Mouse (Mus musculus): ENCODE data around the gene Zbtb16. TPM values are rescaled to one million over a fixed set of nuclear protein-coding genes. Genes with fewer than 3 reads are reported as not detected.

The Zbtb16 gene
- total and polyA plus RNA-seq, 3 experiments: 0.34 to 3.0 (median 0.90) TPM

DNA sequence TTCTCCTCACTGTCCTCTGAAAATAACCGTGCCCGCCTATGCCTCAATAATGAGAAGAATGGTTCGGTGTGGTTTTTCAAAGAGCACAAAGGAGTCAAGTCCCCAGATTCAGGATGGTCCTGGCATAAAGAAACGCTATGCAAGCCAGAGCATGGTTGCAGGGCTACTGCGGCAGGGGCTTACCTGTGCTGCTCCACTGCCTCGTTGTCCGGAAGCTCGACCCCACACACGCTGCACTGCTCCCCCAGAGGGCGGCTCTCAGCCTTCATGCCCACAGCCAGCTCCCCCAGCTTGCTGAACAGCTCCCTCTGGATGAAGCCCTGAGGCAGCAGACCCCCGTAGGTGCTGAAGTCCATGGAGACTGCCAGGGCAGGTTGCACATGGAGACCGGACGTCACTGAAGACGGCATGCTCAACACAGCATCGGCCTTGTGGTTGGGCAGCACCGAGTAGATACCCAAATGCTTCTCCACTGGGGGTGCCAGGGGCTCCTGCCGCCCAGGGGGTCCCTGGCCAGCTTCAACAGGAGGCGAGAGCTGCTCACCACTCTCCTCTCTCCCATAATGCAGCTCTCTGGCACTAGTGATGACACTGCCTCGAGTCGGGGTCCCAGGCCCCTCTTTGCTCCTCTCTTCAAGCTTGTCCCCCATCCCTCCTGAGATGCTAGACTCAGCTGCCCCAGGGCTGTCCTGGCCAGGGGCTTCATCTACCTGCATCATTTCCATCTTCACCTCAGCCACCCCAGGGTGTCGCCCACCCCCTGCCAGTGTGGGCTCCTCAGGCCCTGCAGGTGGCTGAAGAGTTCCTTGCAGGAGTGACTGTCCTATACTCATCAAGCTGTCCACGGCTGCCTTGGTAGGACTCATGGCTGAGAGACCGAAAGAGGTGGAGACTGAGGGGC is 4.2 kb downstream of the Zbtb16 start:
- Histone ChIP-seq H3K36me3 (replicated peaks in 1 of 2; ENCODE audit: control insufficient read depth in 1 of 2, insufficient read depth in 1 of 2, low read length in 1 of 2) (no peaks in the 10 kb centered on the region), H3K9me3 (replicated peaks; ENCODE audit: low read length) (peaks cover 20% of the 10 kb centered on the region), H3K9ac (ENCODE audit: insufficient read depth, low read depth) (no peak overlapping the region), H3K27ac (ENCODE audit: insufficient read depth, low read depth) (no peak overlapping the region), H3K4me2 (ENCODE audit: insufficient read depth, low read depth, poor library complexity, severe bottlenecking) (no peak overlapping the region), H3K4me3 (replicated peaks in 1 of 3; ENCODE audit: low read depth in 2 of 3, low read length in 2 of 3, poor library complexity in 1 of 3) (no peak overlapping the region), H3K4me1 (ENCODE audit: control insufficient read depth in 1 of 2, insufficient read depth in 2 of 2) (peaks cover 0 to 6% of the 10 kb centered on the region in 2 experiments; a peak in 2 of 4 replicates), H3K27me3 (replicated peaks) (no peaks in the 10 kb centered on the region), H3K79me2 (replicated peaks; ENCODE audit: control insufficient read depth, extremely low read depth, insufficient read depth, poor library complexity, severe bottlenecking) (no peaks in the 10 kb centered on the region)
- DNase-seq (ENCODE audit: extremely low read depth): no peak
- no peak for TF ChIP-seq CTCF (conservative IDR thresholded peaks at IDR 0.05 in 1 of 2, IDR thresholded peaks at IDR 0.05 in 1 of 2; ENCODE audit: low read depth in 2 of 2, low read length in 2 of 2)
- in situ Hi-C loops (cut with MboI; ENCODE audit: low pct_ligation_motif_present, low pct_unique_long_range_greater_than_20kb, low sequenced_read_pairs): no loop called here
- dilution Hi-C loops (cut with MboI; ENCODE audit: extremely low pct_ligation_motif_present, extremely low pct_unique_long_range_greater_than_20kb, low sequenced_read_pairs): no loop called here

DNA sequence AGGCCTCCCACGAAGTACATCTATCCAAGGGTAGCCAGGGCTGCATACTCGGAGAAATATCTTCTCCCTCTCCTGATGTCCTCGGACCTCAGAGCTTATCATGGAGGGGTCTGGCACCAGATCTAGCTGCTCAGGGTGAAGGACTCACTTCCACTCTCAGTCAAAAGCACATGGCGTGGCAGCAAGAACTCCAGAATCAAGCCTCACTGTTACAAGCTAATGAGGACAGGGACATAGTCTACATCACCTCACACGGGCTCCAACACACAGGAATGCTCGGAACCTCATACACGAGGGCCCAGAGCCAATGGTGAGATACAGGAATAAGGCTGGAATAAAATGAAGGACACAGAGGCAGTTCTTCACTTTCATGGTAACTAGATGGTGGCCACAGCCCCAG is 7.2 kb downstream of the Zbtb16 start:
- no peak overlapping the region for H3K9ac ChIP-seq (ENCODE audit: insufficient read depth, low read depth)
- peaks cover 15 to 33% of the 10 kb centered on the region in 2 experiments for H3K4me1 ChIP-seq (ENCODE audit: control insufficient read depth in 1 of 2, insufficient read depth in 2 of 2)
- TF ChIP-seq RAD21 (IDR thresholded peaks at IDR 0.05; ENCODE audit: low read depth, low read length): no peak
- no peak for TF ChIP-seq TBP (conservative IDR thresholded peaks at IDR 0.05; ENCODE audit: low read depth, low read length)
- no peak for TF ChIP-seq USF1 (IDR thresholded peaks at IDR 0.05; ENCODE audit: low read depth, low read length)
- TF ChIP-seq UBTF (IDR thresholded peaks at IDR 0.05; ENCODE audit: low read depth, low read length): no peak
- no peak for TF ChIP-seq IRF4 (IDR thresholded peaks at IDR 0.05; ENCODE audit: low read depth, low read length)
- no peak for TF ChIP-seq EP300 (IDR thresholded peaks at IDR 0.05; ENCODE audit: low read length)
- H3K4me2 ChIP-seq (ENCODE audit: insufficient read depth, low read depth, poor library complexity, severe bottlenecking): no peak overlapping the region
- H3K4me3 ChIP-seq (replicated peaks in 1 of 3; ENCODE audit: low read depth in 2 of 3, low read length in 2 of 3, poor library complexity in 1 of 3): no peak overlapping the region
- dilution Hi-C loops (cut with MboI; ENCODE audit: extremely low pct_ligation_motif_present, extremely low pct_unique_long_range_greater_than_20kb, low sequenced_read_pairs): no loop called here
- in situ Hi-C loops (cut with MboI; ENCODE audit: low pct_ligation_motif_present, low pct_unique_long_range_greater_than_20kb, low sequenced_read_pairs): no loop called here
- no peak for DNase-seq (ENCODE audit: extremely low read depth)
- no peaks in the 10 kb centered on the region for H3K36me3 ChIP-seq (replicated peaks in 1 of 2; ENCODE audit: control insufficient read depth in 1 of 2, insufficient read depth in 1 of 2, low read length in 1 of 2)
- H3K79me2 ChIP-seq (replicated peaks; ENCODE audit: control insufficient read depth, extremely low read depth, insufficient read depth, poor library complexity, severe bottlenecking): no peaks in the 10 kb centered on the region
- H3K9me3 ChIP-seq (replicated peaks; ENCODE audit: low read length): no peaks in the 10 kb centered on the region
- no peaks in the 10 kb centered on the region for H3K27me3 ChIP-seq (replicated peaks)
- H3K27ac ChIP-seq (ENCODE audit: insufficient read depth, low read depth): no peak overlapping the region

DNA sequence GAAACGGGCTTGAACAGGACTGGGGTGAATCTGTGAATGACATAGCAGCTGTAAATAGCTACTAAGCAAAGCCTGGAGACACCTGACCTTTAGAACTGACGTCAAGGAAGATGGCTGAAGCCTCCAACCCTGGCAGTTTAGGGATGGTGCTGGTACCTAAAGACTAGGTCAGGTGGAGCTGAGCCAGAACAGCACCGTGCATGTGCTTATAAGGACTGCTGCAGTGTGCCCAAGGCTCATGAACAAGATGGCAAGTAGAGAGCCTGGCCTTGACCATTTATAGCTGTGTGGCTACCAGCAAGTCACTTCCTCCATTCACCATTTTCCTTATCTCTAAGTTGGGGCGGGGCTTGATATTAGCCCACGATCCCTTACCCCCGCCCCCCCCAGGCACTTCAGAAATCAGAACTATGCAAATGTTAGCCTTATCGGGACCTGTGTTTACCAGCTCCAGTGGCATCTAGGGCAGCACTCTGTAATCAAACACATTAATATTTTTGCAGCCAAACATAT is 9.6 kb downstream of the Zbtb16 start:
- dilution Hi-C loops (cut with MboI; ENCODE audit: extremely low pct_ligation_motif_present, extremely low pct_unique_long_range_greater_than_20kb, low sequenced_read_pairs) (no loop called here), in situ Hi-C loops (cut with MboI; ENCODE audit: low pct_ligation_motif_present, low pct_unique_long_range_greater_than_20kb, low sequenced_read_pairs) (no loop called here)
- Histone ChIP-seq H3K27ac (ENCODE audit: insufficient read depth, low read depth) (no peak overlapping the region), H3K36me3 (replicated peaks in 1 of 2; ENCODE audit: control insufficient read depth in 1 of 2, insufficient read depth in 1 of 2, low read length in 1 of 2) (no peaks in the 10 kb centered on the region), H3K79me2 (replicated peaks; ENCODE audit: control insufficient read depth, extremely low read depth, insufficient read depth, poor library complexity, severe bottlenecking) (peaks cover 2% of the 10 kb centered on the region; the same call in 1 of the 2 replicates), H3K27me3 (replicated peaks) (no peaks in the 10 kb centered on the region), H3K4me2 (ENCODE audit: insufficient read depth, low read depth, poor library complexity, severe bottlenecking) (no peak overlapping the region), H3K9ac (ENCODE audit: insufficient read depth, low read depth) (no peak overlapping the region), H3K4me3 (replicated peaks in 1 of 3; ENCODE audit: low read depth in 2 of 3, low read length in 2 of 3, poor library complexity in 1 of 3) (no peak overlapping the region), H3K4me1 (ENCODE audit: control insufficient read depth in 1 of 2, insufficient read depth in 2 of 2) (peaks cover 21 to 55% of the 10 kb centered on the region in 2 experiments), H3K9me3 (replicated peaks; ENCODE audit: low read length) (no peaks in the 10 kb centered on the region)
- no peak for DNase-seq (ENCODE audit: extremely low read depth)
- TF ChIP-seq ELF1 (IDR thresholded peaks at IDR 0.05; ENCODE audit: low read depth, low read length): 0 out of 2 replicates have a peak, but pooled peaks have one; percentile 10
- no peak for TF ChIP-seq MAFK (IDR thresholded peaks at IDR 0.05; ENCODE audit: insufficient replicate concordance, low read length)
- no peak for TF ChIP-seq MXI1 (IDR thresholded peaks at IDR 0.05; ENCODE audit: low read depth, low read length)
- TF ChIP-seq MEF2A (IDR thresholded peaks at IDR 0.05; ENCODE audit: borderline replicate concordance, low read depth, low read length): peak; percentile 32; the same call in 1 of the 2 replicates
- TF ChIP-seq ETS1 (conservative IDR thresholded peaks at IDR 0.05; ENCODE audit: low read depth, low read length): 0 out of 2 replicates have a peak, but pooled peaks have one; percentile 7
